Mouse (Mus musculus) limb, embryonic 11.5 days (tissue): ENCODE measurements around the gene Nefh. TPM values are rescaled to one million over a fixed set of nuclear protein-coding genes. Genes with fewer than 3 reads are reported as not detected.
A peak's percentile ranks its signal among the peaks of the same experiment; 100 is the strongest.

Experiments used
- ATAC-seq: fragments of 200-750 bp; cut with Nextera tagmentation; 2 replicates; pipeline ENCODE4 v1.8.0; 2017; ENCODE audit warnings: low read depth; ENCODE audit not compliant: insufficient number of reproducible peaks, low FRiP score, low TSS enrichment
- DNase-seq: peaks from one replicate; pipeline ENCODE4 v3.0.0-alpha.2; 2015; ENCODE audit warnings: low spot score
- H3K27ac ChIP-seq: fragments of 300-500 bp; sonication (generic); replicated peaks from 2 replicates; pipeline ENCODE4 v1.5.1; 2014; ENCODE audit warnings: low read depth, mild to moderate bottlenecking, low read length
- H3K27me3 ChIP-seq: fragments of 300-500 bp; sonication (generic); 2 replicates; pipeline ENCODE4 v1.6.1; 2014; ENCODE audit warnings: mild to moderate bottlenecking, low read length, mixed read lengths; ENCODE audit not compliant: control insufficient read depth, insufficient read depth
- H3K36me3 ChIP-seq: fragments of 300-500 bp; sonication (generic); 2 replicates; pipeline ENCODE4 v1.6.1; 2014; ENCODE audit warnings: mild to moderate bottlenecking, low read length, moderate library complexity, mixed read lengths; ENCODE audit not compliant: control insufficient read depth, insufficient read depth
- H3K4me1 ChIP-seq: fragments of 300-500 bp; sonication (generic); 2 replicates; pipeline ENCODE4 v1.6.1; 2014; ENCODE audit warnings: low read length, mixed read lengths; ENCODE audit not compliant: control insufficient read depth, insufficient read depth
- H3K4me2 ChIP-seq: fragments of 300-500 bp; sonication (generic); 2 replicates; pipeline ENCODE4 v1.6.1; 2014; ENCODE audit warnings: low read depth, mild to moderate bottlenecking, moderate library complexity; ENCODE audit not compliant: severe bottlenecking
- H3K4me3 ChIP-seq: fragments of 300-500 bp; sonication (generic); 2 replicates; pipeline ENCODE4 v1.5.1; 2014; ENCODE audit warnings: low read depth, low read length
- H3K9ac ChIP-seq: fragments of 300-500 bp; sonication (generic); 2 replicates; pipeline ENCODE4 v1.6.1; 2014; ENCODE audit warnings: mild to moderate bottlenecking, low read length
- H3K9me3 ChIP-seq: fragments of 300-500 bp; sonication (generic); 2 replicates; pipeline ENCODE4 v1.6.1; 2016; ENCODE audit warnings: low read length; ENCODE audit not compliant: control insufficient read depth
- WGBS: fragments of 180-500 bp; shearing (Covaris S2); extraction: QIAGEN DNeasy Blood & Tissue Kit; methylation state at CpG from one replicate; pipeline ENCODE4 v1.1.7; 2014; 5-methylcytosine and 5-hydroxymethylcytosine counted together
- polyA plus RNA-seq: library from polyadenylated mRNA; unstranded; fragments of >200 nt; fragmentation: Nextera tagmentation; extraction: Ambion mirVana; gene quantifications from 2 replicates; pipeline ENCODE4 v1.2.1, GENCODE M21; 2014

The Nefh gene
- polyA plus RNA-seq, 1 experiment from 2014 or later = 0.08 TPM

GRCm38 (mm10) chr11:4967549-4967948 lies 19.7 kb upstream of the Nefh start:
- no peak overlapping the region for H3K4me2 ChIP-seq
- no peaks in the 10 kb centered on the region for H3K9me3 ChIP-seq
- ATAC-seq = no peak
- DNase-seq = no peak
- no peaks in the 10 kb centered on the region for H3K27me3 ChIP-seq
- H3K4me1 ChIP-seq = no peaks in the 10 kb centered on the region
- no peaks in the 10 kb centered on the region for H3K36me3 ChIP-seq
- no peak overlapping the region for H3K9ac ChIP-seq
- WGBS = 57% methylated on average over 2 of the region's 2 CpGs
- no peak overlapping the region for H3K4me3 ChIP-seq
- no peak overlapping the region for H3K27ac ChIP-seq

- 56% methylated on average over 5 of the region's 5 CpGs for whole genome bisulfite sequencing
- no peak for DNase-seq
- Histone ChIP-seq H3K4me2 (no peak overlapping the region), H3K4me3 (no peak overlapping the region), H3K9ac (no peak overlapping the region), H3K36me3 (no peaks in the 10 kb centered on the region), H3K27ac (no peak overlapping the region), H3K4me1 (no peaks in the 10 kb centered on the region), H3K9me3 (no peaks in the 10 kb centered on the region), H3K27me3 (no peaks in the 10 kb centered on the region)
- no peak for ATAC-seq
These were observed 19.0 kb upstream of the Nefh start for GRCm38 (mm10) chr11:4966888-4967287.

GRCm38 (mm10) chr11:4966325-4966724 lies 18.5 kb upstream of the Nefh start:
- DNase-seq = no peak
- no peak for ATAC-seq
- H3K36me3 ChIP-seq = no peaks in the 10 kb centered on the region
- H3K27me3 ChIP-seq = no peaks in the 10 kb centered on the region
- H3K4me2 ChIP-seq = no peak overlapping the region
- no peak overlapping the region for H3K9ac ChIP-seq
- H3K4me1 ChIP-seq = no peaks in the 10 kb centered on the region
- no peak overlapping the region for H3K4me3 ChIP-seq
- no peaks in the 10 kb centered on the region for H3K9me3 ChIP-seq
- no peak overlapping the region for H3K27ac ChIP-seq
- WGBS = 64% methylated on average over 2 of the region's 2 CpGs

- H3K4me1 ChIP-seq = no peaks in the 10 kb centered on the region
- no peak overlapping the region for H3K4me2 ChIP-seq
- H3K9ac ChIP-seq = no peak overlapping the region
- no peaks in the 10 kb centered on the region for H3K9me3 ChIP-seq
- DNase-seq = no peak
- 30% methylated on average over 6 of the region's 6 CpGs for WGBS
- ATAC-seq = no peak
- H3K36me3 ChIP-seq = no peaks in the 10 kb centered on the region
- no peak overlapping the region for H3K4me3 ChIP-seq
- H3K27ac ChIP-seq = no peak overlapping the region
- no peaks in the 10 kb centered on the region for H3K27me3 ChIP-seq
These were observed 15.4 kb upstream of the Nefh start for GRCm38 (mm10) chr11:4963099-4963808.

- no peak for DNase-seq
- H3K9ac ChIP-seq = no peak overlapping the region
- H3K27me3 ChIP-seq = peaks cover 51% of the 10 kb centered on the region
- no peak overlapping the region for H3K27ac ChIP-seq
- under 1% methylated on average over 8 of the region's 8 CpGs for WGBS
- no peaks in the 10 kb centered on the region for H3K4me1 ChIP-seq
- H3K9me3 ChIP-seq = no peaks in the 10 kb centered on the region
- H3K36me3 ChIP-seq = no peaks in the 10 kb centered on the region
- H3K4me3 ChIP-seq = no peak overlapping the region
- no peak overlapping the region for H3K4me2 ChIP-seq
- no peak for ATAC-seq
These were observed 6.1 kb upstream of the Nefh start for GRCm38 (mm10) chr11:4953918-4954317.

GRCm38 (mm10) chr11:4953401-4953800 lies 5.5 kb upstream of the Nefh start:
- Histone ChIP-seq H3K36me3 (no peaks in the 10 kb centered on the region), H3K27ac (no peak overlapping the region), H3K4me3 (no peak overlapping the region), H3K4me1 (no peaks in the 10 kb centered on the region), H3K4me2 (no peak overlapping the region), H3K27me3 (peaks cover 56% of the 10 kb centered on the region), H3K9ac (no peak overlapping the region), H3K9me3 (no peaks in the 10 kb centered on the region)
- ATAC-seq = no peak
- DNase-seq = peak; percentile 30
- 3% methylated on average over 6 of the region's 6 CpGs for WGBS

GRCm38 (mm10) chr11:4949256-4950044 lies 1.6 kb upstream of the Nefh start:
- DNase-seq (peak; percentile 92), ATAC-seq (no peak)
- Histone ChIP-seq H3K9ac (no peak overlapping the region), H3K9me3 (no peaks in the 10 kb centered on the region), H3K4me2 (no peak overlapping the region), H3K36me3 (no peaks in the 10 kb centered on the region), H3K4me3 (no peak overlapping the region), H3K27me3 (peaks cover 93% of the 10 kb centered on the region), H3K27ac (no peak overlapping the region), H3K4me1 (peaks cover 6% of the 10 kb centered on the region)
- WGBS = 5% methylated on average over 23 of the region's 23 CpGs

GRCm38 (mm10) chr11:4948792-4949191 lies 928 bp upstream of the Nefh start:
- no peak overlapping the region for H3K4me2 ChIP-seq
- WGBS = 36% methylated on average over 8 of the region's 8 CpGs
- no peak for ATAC-seq

More at GRCm38 (mm10) chr11:4948792-4949191, 928 bp upstream of the Nefh start:
- Histone ChIP-seq H3K9ac (no peak overlapping the region), H3K36me3 (no peaks in the 10 kb centered on the region), H3K4me3 (no peak overlapping the region), H3K9me3 (no peaks in the 10 kb centered on the region), H3K27ac (no peak overlapping the region), H3K27me3 (peaks cover 90% of the 10 kb centered on the region), H3K4me1 (peaks cover 6% of the 10 kb centered on the region)
- no peak for DNase-seq
